Mouse (Mus musculus) kidney, adult 2 months (tissue): ENCODE results near the gene Map3k13.

Experiments
- CTCF ChIP-seq: fragments of 200-500 bp; conservative IDR thresholded peaks from 2 replicates; pipeline ENCODE4 v1.5.1; 2011; ENCODE audit warnings: low read depth, mild to moderate bottlenecking, control low read depth, low read length, moderate library complexity, mixed read lengths; ENCODE audit not compliant: insufficient read depth, insufficient read length
- POLR2A ChIP-seq: fragments of 200-500 bp; IDR thresholded peaks from one replicate; pipeline ENCODE4 v1.6.1; 2011; ENCODE audit warnings: low read depth, low read length, control low read depth

- no peak for TF ChIP-seq POLR2A
- no peak for TF ChIP-seq CTCF
Measured at GRCm38 (mm10) chr16:21806892-21807291, 12.7 kb downstream of the Map3k13 start.
